Mouse (Mus musculus): ENCODE results near the gene Jade2. TPM values are rescaled to one million over a fixed set of nuclear protein-coding genes. Genes with fewer than 3 reads are reported as not detected.

The Jade2 gene
- polyA plus RNA-seq, 1 experiment from 2014 or later: 0.34 TPM

DNA sequence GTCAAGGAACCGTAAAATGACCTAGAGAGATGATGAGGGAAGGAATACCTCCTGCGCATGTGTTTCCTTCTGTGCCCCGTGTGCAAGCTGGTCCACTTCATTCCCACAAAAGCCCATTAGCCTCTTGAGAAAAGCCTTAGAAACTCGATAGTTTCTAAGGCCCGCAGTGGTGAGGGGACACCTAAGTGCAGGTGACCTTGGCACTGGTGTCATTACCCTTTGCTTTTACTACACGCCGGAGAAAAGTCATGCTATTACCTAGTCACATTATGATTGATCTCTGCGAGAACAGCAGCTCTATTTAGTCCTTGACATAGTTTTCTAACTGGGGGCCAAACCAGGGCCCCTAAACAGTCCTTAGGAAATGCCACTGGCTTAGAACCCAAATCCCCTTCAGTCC lies 3.2 kb upstream of the Jade2 start:
- ATAC-seq (ENCODE audit: low FRiP score): no peak
- Histone ChIP-seq H3K4me2 (replicated peaks; ENCODE audit: low read depth, low read length) (no peak overlapping the region), H3K27me3 (ENCODE audit: control insufficient read depth, insufficient read depth, low read length) (peaks cover 23% of the 10 kb centered on the region), H3K9me3 (ENCODE audit: control insufficient read depth, low read length) (no peaks in the 10 kb centered on the region), H3K36me3 (ENCODE audit: control insufficient read depth, insufficient read depth, low read length) (no peaks in the 10 kb centered on the region), H3K4me1 (replicated peaks; ENCODE audit: control insufficient read depth, insufficient read depth, low read length) (no peaks in the 10 kb centered on the region; the same call in none of the 2 replicates), H3K9ac (ENCODE audit: low read depth, low read length) (no peak overlapping the region), H3K4me3 (ENCODE audit: low read depth, low read length) (no peak overlapping the region), H3K27ac (ENCODE audit: low read depth, low read length) (no peak overlapping the region)
- 86% methylated on average over 8 of the region's 8 CpGs for WGBS
- DNase-seq (ENCODE audit: low spot score): no peak

GRCm38 (mm10) chr11:51859561-51859960 lies 2.1 kb upstream of the Jade2 start:
- H3K4me2 ChIP-seq (replicated peaks; ENCODE audit: low read depth, low read length): no peak overlapping the region
- no peak for ATAC-seq (ENCODE audit: low FRiP score)
- no peaks in the 10 kb centered on the region for H3K36me3 ChIP-seq (ENCODE audit: control insufficient read depth, insufficient read depth, low read length)
- H3K27me3 ChIP-seq (ENCODE audit: control insufficient read depth, insufficient read depth, low read length): peaks cover 23% of the 10 kb centered on the region
- DNase-seq (ENCODE audit: low spot score): no peak
- no peak overlapping the region for H3K27ac ChIP-seq (ENCODE audit: low read depth, low read length)
- H3K4me1 ChIP-seq (replicated peaks; ENCODE audit: control insufficient read depth, insufficient read depth, low read length): peaks cover 5% of the 10 kb centered on the region
- H3K9me3 ChIP-seq (ENCODE audit: control insufficient read depth, low read length): no peaks in the 10 kb centered on the region
- no peak overlapping the region for H3K4me3 ChIP-seq (ENCODE audit: low read depth, low read length)
- 33% methylated on average over 2 of the region's 2 CpGs for WGBS
- H3K9ac ChIP-seq (ENCODE audit: low read depth, low read length): no peak overlapping the region

GRCm38 (mm10) chr11:51858528-51859051 lies 1.1 kb upstream of the Jade2 start:
- H3K9ac ChIP-seq (ENCODE audit: low read depth, low read length): no peak overlapping the region; the same call in 1 of the 2 replicates
- no peaks in the 10 kb centered on the region for H3K9me3 ChIP-seq (ENCODE audit: control insufficient read depth, low read length)
- peak overlapping the region; percentile 60 for H3K4me3 ChIP-seq (ENCODE audit: low read depth, low read length)
- no peak overlapping the region for H3K27ac ChIP-seq (ENCODE audit: low read depth, low read length)
- peaks cover 5% of the 10 kb centered on the region for H3K4me1 ChIP-seq (replicated peaks; ENCODE audit: control insufficient read depth, insufficient read depth, low read length)
- H3K36me3 ChIP-seq (ENCODE audit: control insufficient read depth, insufficient read depth, low read length): no peaks in the 10 kb centered on the region
- peak; percentile 66 for DNase-seq (ENCODE audit: low spot score)
- H3K27me3 ChIP-seq (ENCODE audit: control insufficient read depth, insufficient read depth, low read length): peaks cover 23% of the 10 kb centered on the region
- H3K4me2 ChIP-seq (replicated peaks; ENCODE audit: low read depth, low read length): peak overlapping the region; percentile 99
- 0 out of 2 replicates have a peak, but pooled peaks have one; percentile 15 for ATAC-seq (ENCODE audit: low FRiP score)
- under 1% methylated on average over 25 of the region's 28 CpGs for whole genome bisulfite sequencing

- Histone ChIP-seq H3K9me3 (ENCODE audit: control insufficient read depth, low read length) (no peaks in the 10 kb centered on the region), H3K9ac (ENCODE audit: low read depth, low read length) (peak overlapping the region; percentile 59), H3K4me3 (ENCODE audit: low read depth, low read length) (peak overlapping the region; percentile 60), H3K36me3 (ENCODE audit: control insufficient read depth, insufficient read depth, low read length) (no peaks in the 10 kb centered on the region), H3K4me2 (replicated peaks; ENCODE audit: low read depth, low read length) (peak overlapping the region; percentile 99), H3K4me1 (replicated peaks; ENCODE audit: control insufficient read depth, insufficient read depth, low read length) (peaks cover 5% of the 10 kb centered on the region), H3K27ac (ENCODE audit: low read depth, low read length) (no peak overlapping the region), H3K27me3 (ENCODE audit: control insufficient read depth, insufficient read depth, low read length) (peaks cover 23% of the 10 kb centered on the region)
- DNase-seq (ENCODE audit: low spot score) (peak; percentile 63), ATAC-seq (ENCODE audit: low FRiP score) (0 out of 2 replicates have a peak, but pooled peaks have one; percentile 21)
- WGBS: under 1% methylated on average over 49 of the region's 52 CpGs
These were observed 520 bp upstream of the Jade2 start for GRCm38 (mm10) chr11:51857818-51858527.

- no peak overlapping the region for H3K27ac ChIP-seq (ENCODE audit: low read depth, low read length)
- ATAC-seq (ENCODE audit: low FRiP score): no peak
- WGBS: under 1% methylated on average over 41 of the region's 41 CpGs
- DNase-seq (ENCODE audit: low spot score): peak; percentile 50
- peak overlapping the region; percentile 99 for H3K4me2 ChIP-seq (replicated peaks; ENCODE audit: low read depth, low read length)
- H3K9ac ChIP-seq (ENCODE audit: low read depth, low read length): peak overlapping the region; percentile 59
- no peaks in the 10 kb centered on the region for H3K36me3 ChIP-seq (ENCODE audit: control insufficient read depth, insufficient read depth, low read length)
- peaks cover 5% of the 10 kb centered on the region for H3K4me1 ChIP-seq (replicated peaks; ENCODE audit: control insufficient read depth, insufficient read depth, low read length)
- H3K9me3 ChIP-seq (ENCODE audit: control insufficient read depth, low read length): no peaks in the 10 kb centered on the region
- H3K4me3 ChIP-seq (ENCODE audit: low read depth, low read length): peak overlapping the region; percentile 60
- peaks cover 23% of the 10 kb centered on the region for H3K27me3 ChIP-seq (ENCODE audit: control insufficient read depth, insufficient read depth, low read length)
These were observed 805 bp downstream of the Jade2 start for GRCm38 (mm10) chr11:51856616-51857080.

- Histone ChIP-seq H3K27ac (ENCODE audit: low read depth, low read length) (no peak overlapping the region), H3K4me3 (ENCODE audit: low read depth, low read length) (peak overlapping the region; percentile 60), H3K36me3 (ENCODE audit: control insufficient read depth, insufficient read depth, low read length) (no peaks in the 10 kb centered on the region), H3K4me1 (replicated peaks; ENCODE audit: control insufficient read depth, insufficient read depth, low read length) (peaks cover 5% of the 10 kb centered on the region), H3K4me2 (replicated peaks; ENCODE audit: low read depth, low read length) (peak overlapping the region; percentile 99), H3K27me3 (ENCODE audit: control insufficient read depth, insufficient read depth, low read length) (peaks cover 23% of the 10 kb centered on the region), H3K9me3 (ENCODE audit: control insufficient read depth, low read length) (no peaks in the 10 kb centered on the region), H3K9ac (ENCODE audit: low read depth, low read length) (peak overlapping the region; percentile 59; the same call in 1 of the 2 replicates)
- ATAC-seq (ENCODE audit: low FRiP score): peak; percentile 74
- DNase-seq (ENCODE audit: low spot score): peak; percentile 73
- WGBS: under 1% methylated on average over 37 of the region's 47 CpGs
These were observed 1.4 kb downstream of the Jade2 start for GRCm38 (mm10) chr11:51855818-51856615.

DNA sequence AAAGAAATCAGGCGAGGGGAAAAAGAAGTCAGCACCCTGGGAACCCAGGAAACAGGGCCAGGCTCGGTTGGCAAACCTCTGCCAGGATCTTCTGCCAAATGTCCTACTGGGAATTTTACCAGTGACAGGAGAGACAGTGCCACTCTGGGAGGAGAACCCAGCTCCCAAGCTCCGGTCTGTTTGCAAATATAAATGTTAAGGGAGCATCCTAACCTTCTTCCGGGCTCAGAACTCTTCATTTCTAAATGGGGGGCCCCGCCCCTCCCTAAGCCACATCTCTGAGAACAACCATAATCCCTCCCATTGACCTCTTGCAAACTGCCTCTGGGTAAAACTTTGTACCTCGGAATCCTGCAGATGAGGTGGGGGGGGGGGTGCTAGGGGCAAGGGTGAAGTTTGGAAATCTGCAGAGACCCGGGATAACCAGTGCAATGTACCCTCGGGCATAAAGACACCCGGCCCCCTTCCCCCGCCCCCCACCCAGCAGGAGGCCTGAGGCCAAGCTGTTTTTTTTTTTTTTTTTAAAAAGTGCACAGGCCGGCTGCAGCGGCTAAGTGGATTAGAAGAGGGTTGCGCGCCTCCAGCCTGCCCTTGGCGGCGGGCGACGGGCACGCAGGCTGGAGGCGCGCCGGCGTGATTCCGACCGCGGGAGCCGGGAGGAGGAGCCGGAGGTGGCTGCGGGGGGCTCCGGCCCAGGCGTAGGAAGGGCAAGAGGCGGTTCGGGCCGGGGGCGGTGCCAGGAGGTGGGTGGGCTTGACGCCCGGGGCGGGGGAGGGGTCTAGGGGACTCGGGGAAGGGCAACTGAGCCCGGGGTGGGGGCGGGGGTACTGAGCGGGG lies 2.3 kb downstream of the Jade2 start:
- no peak overlapping the region for H3K27ac ChIP-seq (ENCODE audit: low read depth, low read length)
- peak; percentile 79 for ATAC-seq (ENCODE audit: low FRiP score)
- peak overlapping the region; percentile 16; the same call in 1 of the 2 replicates for H3K9ac ChIP-seq (ENCODE audit: low read depth, low read length)
- WGBS: 4% methylated on average over 23 of the region's 42 CpGs
- peak overlapping the region; percentile 60 for H3K4me3 ChIP-seq (ENCODE audit: low read depth, low read length)
- H3K27me3 ChIP-seq (ENCODE audit: control insufficient read depth, insufficient read depth, low read length): peaks cover 20% of the 10 kb centered on the region
- no peaks in the 10 kb centered on the region for H3K9me3 ChIP-seq (ENCODE audit: control insufficient read depth, low read length)
- DNase-seq (ENCODE audit: low spot score): peak; percentile 90
- peaks cover 5% of the 10 kb centered on the region for H3K4me1 ChIP-seq (replicated peaks; ENCODE audit: control insufficient read depth, insufficient read depth, low read length)
- peak overlapping the region; percentile 99 for H3K4me2 ChIP-seq (replicated peaks; ENCODE audit: low read depth, low read length)
- H3K36me3 ChIP-seq (ENCODE audit: control insufficient read depth, insufficient read depth, low read length): no peaks in the 10 kb centered on the region

DNA sequence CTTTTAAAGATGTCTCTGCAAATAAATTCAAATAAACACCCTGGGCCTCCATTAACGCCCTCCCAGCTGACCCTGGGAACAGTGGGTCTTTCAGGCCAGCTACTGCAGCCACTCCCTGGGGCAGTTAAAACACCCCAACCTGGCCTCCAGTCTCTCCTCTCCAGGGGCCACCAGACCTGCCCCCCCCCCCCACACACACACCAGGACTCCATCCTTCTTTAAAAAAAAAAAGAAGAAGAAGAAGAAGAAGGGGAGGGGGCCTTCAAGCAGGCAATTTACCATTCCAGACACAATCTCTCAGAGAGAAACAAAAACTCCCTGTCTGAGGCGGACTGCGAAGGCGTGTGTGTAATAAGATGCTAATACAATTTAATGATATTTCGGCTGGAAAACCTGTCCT lies 4.9 kb downstream of the Jade2 start:
- Histone ChIP-seq H3K9me3 (ENCODE audit: control insufficient read depth, low read length) (no peaks in the 10 kb centered on the region), H3K9ac (ENCODE audit: low read depth, low read length) (no peak overlapping the region), H3K36me3 (ENCODE audit: control insufficient read depth, insufficient read depth, low read length) (no peaks in the 10 kb centered on the region), H3K4me3 (ENCODE audit: low read depth, low read length) (no peak overlapping the region), H3K4me2 (replicated peaks; ENCODE audit: low read depth, low read length) (no peak overlapping the region), H3K4me1 (replicated peaks; ENCODE audit: control insufficient read depth, insufficient read depth, low read length) (peaks cover 5% of the 10 kb centered on the region), H3K27me3 (ENCODE audit: control insufficient read depth, insufficient read depth, low read length) (peaks cover 13% of the 10 kb centered on the region), H3K27ac (ENCODE audit: low read depth, low read length) (no peak overlapping the region)
- 65% methylated on average over 5 of the region's 5 CpGs for WGBS
- DNase-seq (ENCODE audit: low spot score) (no peak), ATAC-seq (ENCODE audit: low FRiP score) (no peak)
